Mouse (Mus musculus) bone marrow macrophage, adult 2 months (primary cell): Measurements from ENCODE around the gene Gm20431. TPM values are rescaled to one million over a fixed set of nuclear protein-coding genes. Genes with fewer than 3 reads are reported as not detected.

Source experiments
- H3K27ac ChIP-seq: 2 replicates; pipeline ENCODE4 v1.5.1; 2012; ENCODE audit warnings: low read depth, low read length; ENCODE audit not compliant: insufficient read depth
- H3K4me1 ChIP-seq: 2 replicates; pipeline ENCODE4 v1.6.1; 2012; ENCODE audit warnings: low read length; ENCODE audit not compliant: control insufficient read depth, insufficient read depth
- H3K4me3 ChIP-seq: 2 replicates; pipeline ENCODE4 v1.5.1; 2012; ENCODE audit warnings: mild to moderate bottlenecking, low read length, moderate library complexity; ENCODE audit not compliant: insufficient read depth
- CTCF ChIP-seq: IDR thresholded peaks from 2 replicates; pipeline ENCODE4 v1.5.1; 2012; ENCODE audit warnings: low read depth, mild to moderate bottlenecking, low read length, moderate library complexity
- POLR2A ChIP-seq: IDR thresholded peaks from 2 replicates; pipeline ENCODE4 v1.6.1; 2012; ENCODE audit warnings: mild to moderate bottlenecking, low read depth, low read length, borderline replicate concordance
- polyA plus RNA-seq: library from polyadenylated mRNA; stranded (reverse); fragments of >200 nt; gene quantifications from 2 replicates; pipeline ENCODE4 v1.2.4, GENCODE M21; 2012; ENCODE audit not compliant: missing spikeins, insufficient read depth, insufficient read length

Gene Gm20431
- polyA plus RNA-seq, 1 experiment: 13.5 TPM

- no peak; the same call in 1 of the 2 replicates for TF ChIP-seq CTCF
- TF ChIP-seq POLR2A: no peak
- Histone ChIP-seq H3K4me3 (no peak overlapping the region), H3K27ac (no peak overlapping the region), H3K4me1 (no peaks in the 10 kb centered on the region)
These were observed 19.4 kb upstream of the Gm20431 start for GRCm38 (mm10) chr2:167680657-167681056.

GRCm38 (mm10) chr2:167679902-167680430 lies 18.7 kb upstream of the Gm20431 start:
- H3K27ac ChIP-seq: no peak overlapping the region
- H3K4me3 ChIP-seq: no peak overlapping the region
- H3K4me1 ChIP-seq: no peaks in the 10 kb centered on the region
- TF ChIP-seq POLR2A (no peak), CTCF (peak; percentile 68)

GRCm38 (mm10) chr2:167678600-167678999 lies 17.3 kb upstream of the Gm20431 start:
- Histone ChIP-seq H3K27ac (no peak overlapping the region), H3K4me3 (no peak overlapping the region), H3K4me1 (no peaks in the 10 kb centered on the region)
- no peak for TF ChIP-seq POLR2A
- peak; percentile 66; the same call in 1 of the 2 replicates for TF ChIP-seq CTCF

- H3K27ac ChIP-seq: no peak overlapping the region
- no peaks in the 10 kb centered on the region for H3K4me1 ChIP-seq
- no peak overlapping the region for H3K4me3 ChIP-seq
- peak; percentile 28; the same call in 1 of the 2 replicates for TF ChIP-seq CTCF
- TF ChIP-seq POLR2A: no peak
These were observed 14.0 kb upstream of the Gm20431 start for GRCm38 (mm10) chr2:167675120-167675909.

- Histone ChIP-seq H3K4me3 (no peak overlapping the region), H3K27ac (no peak overlapping the region), H3K4me1 (no peaks in the 10 kb centered on the region)
- TF ChIP-seq CTCF: no peak
- no peak for TF ChIP-seq POLR2A
These were observed 11.0 kb upstream of the Gm20431 start for GRCm38 (mm10) chr2:167672212-167672685.

GRCm38 (mm10) chr2:167671101-167671633 lies 9.9 kb upstream of the Gm20431 start:
- Histone ChIP-seq H3K4me1 (no peaks in the 10 kb centered on the region), H3K4me3 (no peak overlapping the region), H3K27ac (no peak overlapping the region)
- TF ChIP-seq CTCF (no peak), POLR2A (no peak)

- H3K4me3 ChIP-seq: no peak overlapping the region
- no peaks in the 10 kb centered on the region for H3K4me1 ChIP-seq
- H3K27ac ChIP-seq: no peak overlapping the region
- TF ChIP-seq POLR2A (no peak), CTCF (no peak)
These were observed 8.1 kb upstream of the Gm20431 start for GRCm38 (mm10) chr2:167669398-167669797.

- no peak overlapping the region for H3K27ac ChIP-seq
- no peak overlapping the region for H3K4me3 ChIP-seq
- TF ChIP-seq POLR2A (no peak), CTCF (no peak)
- H3K4me1 ChIP-seq: no peaks in the 10 kb centered on the region
These were observed 7.1 kb upstream of the Gm20431 start for GRCm38 (mm10) chr2:167668426-167668825.

GRCm38 (mm10) chr2:167665972-167666713 lies 4.8 kb upstream of the Gm20431 start:
- no peak for TF ChIP-seq POLR2A
- no peak for TF ChIP-seq CTCF
- Histone ChIP-seq H3K4me3 (no peak overlapping the region), H3K27ac (no peak overlapping the region), H3K4me1 (peaks cover 4% of the 10 kb centered on the region)

GRCm38 (mm10) chr2:167662713-167663112 lies 1.4 kb upstream of the Gm20431 start:
- no peak overlapping the region for H3K27ac ChIP-seq
- TF ChIP-seq POLR2A (no peak), CTCF (no peak)
- no peak overlapping the region for H3K4me3 ChIP-seq
- peaks cover 16% of the 10 kb centered on the region for H3K4me1 ChIP-seq
